ENCODE assay signal across 10 mouse cellular contexts in genomic region chr2:101608232-101608894, GRCm38 (mm10). TPM values are rescaled to one million over a fixed set of nuclear protein-coding genes. Genes with fewer than 3 reads are reported as not detected.
A peak's percentile ranks its signal among the peaks of the same experiment; 100 is the strongest.
DNase-seq lines count a peak whose midpoint lies in the region; ATAC-seq lines count a peak whose summit lies in the region.
"Had no signal": no experiment of that assay in that cellular context is flagged by ENCODE, and none has a peak within 500 bp of the region (broad histone marks: within the 10 kb centered on the region; RNA-seq: fewer than 3 reads in every experiment).

No protein-coding gene starts in this region.

- 0 out of 2 replicates have a peak overlapping the region, but pooled peaks have one; percentile 42 for H3K27ac ChIP-seq in heart, embryonic 10.5 days
- no peak overlapping the region for H3K27ac ChIP-seq in neural tube, embryonic 12.5 days
- H3K27ac ChIP-seq in midbrain, embryonic 13.5 days: peak overlapping the region; percentile 44; the same call in 1 of the 2 replicates
- H3K27ac ChIP-seq: stomach, embryonic 15.5 days had no signal

- H3K4me1 ChIP-seq in heart, embryonic 10.5 days: peaks cover 3% of the 10 kb centered on the region; the same call in 1 of the 2 replicates
- no peaks in the 10 kb centered on the region; the same call in 1 of the 2 replicates for H3K4me1 ChIP-seq in neural tube, embryonic 12.5 days
- peaks cover 5% of the 10 kb centered on the region for H3K4me1 ChIP-seq in midbrain, embryonic 13.5 days (replicated peaks)
- H3K4me1 ChIP-seq: stomach, embryonic 15.5 days had no signal

- no peaks in the 10 kb centered on the region for H3K9me3 ChIP-seq in heart, embryonic 10.5 days
- H3K9me3 ChIP-seq in neural tube, embryonic 12.5 days: no peaks in the 10 kb centered on the region
- no peaks in the 10 kb centered on the region for H3K9me3 ChIP-seq in midbrain, embryonic 13.5 days
- H3K9me3 ChIP-seq: stomach, embryonic 15.5 days had no signal

- no peak overlapping the region for H3K4me3 ChIP-seq in heart, embryonic 10.5 days
- no peak overlapping the region for H3K4me3 ChIP-seq in neural tube, embryonic 12.5 days
- H3K4me3 ChIP-seq in midbrain, embryonic 13.5 days (replicated peaks): no peak overlapping the region
- H3K4me3 ChIP-seq: stomach, embryonic 15.5 days had no signal

- H3K27me3 ChIP-seq in heart, embryonic 10.5 days (ENCODE audit: insufficient read depth, poor library complexity, severe bottlenecking): no peaks in the 10 kb centered on the region
- no peaks in the 10 kb centered on the region for H3K27me3 ChIP-seq in neural tube, embryonic 12.5 days (replicated peaks)
- no peaks in the 10 kb centered on the region for H3K27me3 ChIP-seq in midbrain, embryonic 13.5 days
- H3K27me3 ChIP-seq: stomach, embryonic 15.5 days had no signal

- H3K4me2 ChIP-seq in neural tube, embryonic 12.5 days (replicated peaks): no peak overlapping the region
- no peak overlapping the region for H3K4me2 ChIP-seq in midbrain, embryonic 13.5 days (replicated peaks)
- H3K4me2 ChIP-seq: stomach, embryonic 15.5 days had no signal

- WGBS in heart, embryonic 10.5 days: 32% methylated on average over 7 of the region's 7 CpGs
- WGBS in neural tube, embryonic 12.5 days: 64% methylated on average over 7 of the region's 7 CpGs
- 58% methylated on average over 7 of the region's 7 CpGs for WGBS in midbrain, embryonic 13.5 days

- no peak overlapping the region for H3K9ac ChIP-seq in neural tube, embryonic 12.5 days
- no peak overlapping the region for H3K9ac ChIP-seq in midbrain, embryonic 13.5 days (replicated peaks)
- H3K9ac ChIP-seq: stomach, embryonic 15.5 days had no signal

- peak; percentile 83 for DNase-seq in heart, embryonic 10.5 days (ENCODE audit: low spot score)
- DNase-seq in heart, postnatal 14 days: no peak
- DNase-seq in neural tube, embryonic 10.5 days (ENCODE audit: extremely low spot score, low spot score): no peak
- DNase-seq in thymus, postnatal 4 days: peak; percentile 81
- DNase-seq in lung, postnatal 25 days (ENCODE audit: low spot score): no peak

- intact Hi-C loops in heart, postnatal 14 days (cut with DNase I): no loop called here

- peak; percentile 78 for ATAC-seq in neural tube, embryonic 12.5 days (ENCODE audit: low FRiP score, low read depth)
- peak; percentile 95 for ATAC-seq in midbrain, embryonic 13.5 days
- ATAC-seq in inflammation-experienced regulatory T-cells, adult 6 months: no peak

- H3K36me3 ChIP-seq in heart, embryonic 10.5 days: no peaks in the 10 kb centered on the region
- no peaks in the 10 kb centered on the region for H3K36me3 ChIP-seq in neural tube, embryonic 12.5 days
- no peaks in the 10 kb centered on the region for H3K36me3 ChIP-seq in midbrain, embryonic 13.5 days

RNA-seq across cellular contexts. Expression of gene Rag2, which starts 16.2 kb away (rescaled TPM):
- polyA plus RNA-seq in heart, embryonic 10.5 days (2016; fragmentation: Nextera tagmentation; extraction: Ambion mirVana): not detected in 2 replicates
- 1 to 10 TPM in 1 of 2 experiments, under 1 TPM in 1; 0.14 to 2.4 TPM for total RNA-seq in heart, postnatal 14 days (2021)
- polyA plus RNA-seq in neural tube, embryonic 12.5 days (2016; fragmentation: Nextera tagmentation; extraction: Ambion mirVana): not detected in 2 replicates
- polyA plus RNA-seq in midbrain, embryonic 13.5 days (2015; fragmentation: Nextera tagmentation; extraction: Ambion mirVana): not detected in 2 replicates
- polyA plus RNA-seq in inflammation-experienced regulatory T-cells, adult 6 months (2017; shearing (Covaris generic)): not detected
- total RNA-seq: left cerebral cortex, postnatal 36 days had no signal

RNA-seq across cellular contexts. Expression of gene Rag1, which starts 40.9 kb away (rescaled TPM):
- polyA plus RNA-seq in heart, embryonic 10.5 days (2016; fragmentation: Nextera tagmentation; extraction: Ambion mirVana): not detected in 2 replicates
- 10 to 100 TPM in 1 of 2 experiments, 1 to 10 TPM in 1; 1.1 to 29.2 TPM for total RNA-seq in heart, postnatal 14 days (2021)
- polyA plus RNA-seq in neural tube, embryonic 12.5 days (2016; fragmentation: Nextera tagmentation; extraction: Ambion mirVana): 0.10 TPM in 2 replicates
- polyA plus RNA-seq in midbrain, embryonic 13.5 days (2015; fragmentation: Nextera tagmentation; extraction: Ambion mirVana): 0.05 and 0.14 TPM in 2 replicates
- not detected for polyA plus RNA-seq in inflammation-experienced regulatory T-cells, adult 6 months (2017; shearing (Covaris generic))

RNA-seq across cellular contexts. Expression of gene B230118H07Rik, which starts 41.0 kb away (rescaled TPM):
- 50.9 and 54.3 TPM in 2 replicates for polyA plus RNA-seq in heart, embryonic 10.5 days (2016; fragmentation: Nextera tagmentation; extraction: Ambion mirVana)
- total RNA-seq in heart, postnatal 14 days (2021): 10 to 100 TPM; 69.2 to 69.8 TPM
- polyA plus RNA-seq in neural tube, embryonic 12.5 days (2016; fragmentation: Nextera tagmentation; extraction: Ambion mirVana): 55.7 and 63.8 TPM in 2 replicates
- 51.5 and 52.4 TPM in 2 replicates for polyA plus RNA-seq in midbrain, embryonic 13.5 days (2015; fragmentation: Nextera tagmentation; extraction: Ambion mirVana)
- polyA plus RNA-seq in inflammation-experienced regulatory T-cells, adult 6 months (2017; shearing (Covaris generic)): under 1 TPM in 2 of 3 experiments, not detected in 1; 0.59 to 0.79 TPM

Comparison
In these comparisons a context has a peak if more than half of its experiments do, and no peak if none do; other contexts are left out.
1. DNase-seq: peak in heart, embryonic 10.5 days (single experiment) and thymus, postnatal 4 days (single experiment); none in heart, postnatal 14 days (0 of 2), neural tube, embryonic 10.5 days (single experiment) and lung, postnatal 25 days (single experiment).
2. RNA of gene B230118H07Rik, which starts 41.0 kb away (polyA plus RNA-seq): 55.7 to 63.8 TPM in neural tube, embryonic 12.5 days, 51.5 to 52.4 TPM in midbrain, embryonic 13.5 days and 50.9 to 54.3 TPM in heart, embryonic 10.5 days; 0.59 to 0.79 TPM in inflammation-experienced regulatory T-cells, adult 6 months; every median in the first group is over 10 times any median in the second.